Mouse (Mus musculus): ENCODE data around the gene Zscan21. TPM values are rescaled to one million over a fixed set of nuclear protein-coding genes. Genes with fewer than 3 reads are reported as not detected.

The Zscan21 gene
- polyA plus RNA-seq, 1 experiment from 2014 or later: 101 TPM

- no peak overlapping the region for H3K4me2 ChIP-seq
- H3K4me3 ChIP-seq (replicated peaks): no peak overlapping the region
- no peaks in the 10 kb centered on the region for H3K4me1 ChIP-seq
- no peak for ATAC-seq (ENCODE audit: low FRiP score)
- WGBS: 92% methylated on average over 4 of the region's 4 CpGs
- H3K36me3 ChIP-seq (replicated peaks): peaks cover 44% of the 10 kb centered on the region
- no peaks in the 10 kb centered on the region for H3K9me3 ChIP-seq
- H3K9ac ChIP-seq: no peak overlapping the region
- no peaks in the 10 kb centered on the region for H3K27me3 ChIP-seq
- H3K27ac ChIP-seq: no peak overlapping the region
Measured at GRCm38 (mm10) chr5:138137257-138137656, 20.6 kb downstream of the Zscan21 start.

- H3K4me2 ChIP-seq: no peak overlapping the region
- H3K36me3 ChIP-seq (replicated peaks): peaks cover 42% of the 10 kb centered on the region
- 66% methylated on average over 8 of the region's 8 CpGs for WGBS
- H3K27me3 ChIP-seq: no peaks in the 10 kb centered on the region
- no peak overlapping the region for H3K27ac ChIP-seq
- H3K4me1 ChIP-seq: no peaks in the 10 kb centered on the region
- no peaks in the 10 kb centered on the region for H3K9me3 ChIP-seq
- H3K9ac ChIP-seq: no peak overlapping the region
- ATAC-seq (ENCODE audit: low FRiP score): peak; percentile 55; the same call in 1 of the 2 replicates
- no peak overlapping the region for H3K4me3 ChIP-seq (replicated peaks)
Measured at GRCm38 (mm10) chr5:138137935-138138549, 21.3 kb downstream of the Zscan21 start.

DNA sequence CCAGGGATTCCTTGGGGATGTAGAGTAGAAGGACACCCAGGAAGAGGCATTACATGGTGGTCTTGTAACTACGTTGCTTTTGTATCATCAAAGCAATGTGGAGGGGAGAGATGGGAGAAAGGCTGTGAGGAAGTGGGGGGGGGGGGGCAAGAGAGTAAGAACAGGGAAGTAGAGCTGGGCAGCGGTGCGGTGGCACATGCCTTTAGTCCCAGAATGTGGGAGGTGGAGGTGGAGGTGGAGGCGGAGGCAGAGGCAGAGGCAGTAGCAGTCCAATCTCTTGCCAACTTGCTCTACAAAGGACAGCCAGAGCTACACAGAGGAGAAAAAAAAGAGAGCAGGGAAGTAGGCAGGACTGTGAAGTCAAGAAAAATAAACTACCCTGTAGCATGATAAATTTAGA, 21.9 kb downstream of the Zscan21 start:
- Histone ChIP-seq H3K4me1 (no peaks in the 10 kb centered on the region), H3K9ac (no peak overlapping the region), H3K27me3 (no peaks in the 10 kb centered on the region), H3K4me2 (no peak overlapping the region), H3K4me3 (replicated peaks) (no peak overlapping the region), H3K36me3 (replicated peaks) (peaks cover 42% of the 10 kb centered on the region), H3K27ac (no peak overlapping the region), H3K9me3 (no peaks in the 10 kb centered on the region)
- WGBS: 83% methylated on average over 2 of the region's 4 CpGs
- no peak for ATAC-seq (ENCODE audit: low FRiP score)

GRCm38 (mm10) chr5:138154390-138154789, 37.7 kb downstream of the Zscan21 start:
- ATAC-seq (ENCODE audit: low FRiP score): no peak
- Histone ChIP-seq H3K27me3 (no peaks in the 10 kb centered on the region), H3K9ac (peak overlapping the region; percentile 93), H3K4me3 (replicated peaks) (peak overlapping the region; percentile 82), H3K4me2 (peak overlapping the region; percentile 77), H3K4me1 (peaks cover 10% of the 10 kb centered on the region), H3K9me3 (no peaks in the 10 kb centered on the region), H3K36me3 (replicated peaks) (peaks cover 30% of the 10 kb centered on the region), H3K27ac (no peak overlapping the region)
- WGBS: 91% methylated on average over 3 of the region's 3 CpGs

- under 1% methylated on average over 31 of the region's 31 CpGs for WGBS
- peaks cover 26% of the 10 kb centered on the region for H3K36me3 ChIP-seq (replicated peaks)
Measured at GRCm38 (mm10) chr5:138155443-138155976, 38.8 kb downstream of the Zscan21 start, which contains the start of gene Zfp113. TSS of gene Zfp113 (minus strand) at chr5:138155744.

GRCm38 (mm10) chr5:138160224-138160762, 43.6 kb downstream of the Zscan21 start:
- WGBS: 69% methylated on average over 7 of the region's 7 CpGs
- Histone ChIP-seq H3K9ac (peak overlapping the region; percentile 73), H3K27me3 (no peaks in the 10 kb centered on the region), H3K27ac (peak overlapping the region; percentile 33; the same call in 1 of the 2 replicates), H3K4me2 (peak overlapping the region; percentile 60), H3K36me3 (replicated peaks) (peaks cover 32% of the 10 kb centered on the region), H3K4me3 (replicated peaks) (peak overlapping the region; percentile 57), H3K4me1 (peaks cover 19% of the 10 kb centered on the region), H3K9me3 (no peaks in the 10 kb centered on the region)
- ATAC-seq (ENCODE audit: low FRiP score): no peak

More at GRCm38 (mm10) chr5:138155443-138155976, 38.8 kb downstream of the Zscan21 start, which contains the start of gene Zfp113:
- Histone ChIP-seq H3K27ac (peak within 1 kb of the TSS; percentile 96), H3K4me3 (replicated peaks) (peak within 1 kb of the TSS; percentile 82), H3K27me3 (no peaks in the 10 kb centered on the region), H3K9me3 (no peaks in the 10 kb centered on the region), H3K9ac (peak within 1 kb of the TSS; percentile 93), H3K4me2 (peak within 1 kb of the TSS; percentile 77), H3K4me1 (peaks cover 14% of the 10 kb centered on the region)
- ATAC-seq (ENCODE audit: low FRiP score): peak; percentile 97

GRCm38 (mm10) chr5:138160842-138161665, 44.4 kb downstream of the Zscan21 start, which contains the start of gene Cops6:
TSS of gene Cops6 (plus strand) at chr5:138161071.
- Histone ChIP-seq H3K9ac (peak within 1 kb of the TSS; percentile 73), H3K9me3 (no peaks in the 10 kb centered on the region), H3K4me1 (peaks cover 19% of the 10 kb centered on the region), H3K27ac (peak within 1 kb of the TSS; percentile 33; the same call in 1 of the 2 replicates), H3K4me2 (peak within 1 kb of the TSS; percentile 60), H3K4me3 (replicated peaks) (peak within 1 kb of the TSS; percentile 57), H3K36me3 (replicated peaks) (peaks cover 40% of the 10 kb centered on the region), H3K27me3 (no peaks in the 10 kb centered on the region)
- ATAC-seq (ENCODE audit: low FRiP score): peak; percentile 95
- WGBS: under 1% methylated on average over 42 of the region's 42 CpGs

GRCm38 (mm10) chr5:138163046-138163445, 46.3 kb downstream of the Zscan21 start:
- Histone ChIP-seq H3K27me3 (no peaks in the 10 kb centered on the region), H3K4me3 (replicated peaks) (no peak overlapping the region), H3K9me3 (no peaks in the 10 kb centered on the region), H3K4me2 (no peak overlapping the region), H3K9ac (peak overlapping the region; percentile 0; the same call in 1 of the 2 replicates), H3K36me3 (replicated peaks) (peaks cover 60% of the 10 kb centered on the region), H3K4me1 (peaks cover 19% of the 10 kb centered on the region), H3K27ac (no peak overlapping the region)
- WGBS: 86% methylated on average over 6 of the region's 6 CpGs
- ATAC-seq (ENCODE audit: low FRiP score): no peak

- no peak overlapping the region for H3K27ac ChIP-seq
- no peak overlapping the region for H3K4me3 ChIP-seq (replicated peaks)
- peak overlapping the region; percentile 0; the same call in 1 of the 2 replicates for H3K9ac ChIP-seq
- no peaks in the 10 kb centered on the region for H3K27me3 ChIP-seq
- 66% methylated on average over 10 of the region's 10 CpGs for WGBS
- no peaks in the 10 kb centered on the region for H3K9me3 ChIP-seq
- peaks cover 65% of the 10 kb centered on the region for H3K36me3 ChIP-seq (replicated peaks)
- H3K4me1 ChIP-seq: peaks cover 19% of the 10 kb centered on the region
- ATAC-seq (ENCODE audit: low FRiP score): no peak
- H3K4me2 ChIP-seq: no peak overlapping the region
Measured at GRCm38 (mm10) chr5:138163610-138164009, 46.9 kb downstream of the Zscan21 start.

GRCm38 (mm10) chr5:138165594-138165993, 48.9 kb downstream of the Zscan21 start:
- no peak for ATAC-seq (ENCODE audit: low FRiP score)
- Histone ChIP-seq H3K27me3 (no peaks in the 10 kb centered on the region), H3K4me1 (peaks cover 28% of the 10 kb centered on the region), H3K36me3 (replicated peaks) (peaks cover 79% of the 10 kb centered on the region), H3K27ac (no peak overlapping the region; the same call in 1 of the 2 replicates), H3K9me3 (no peaks in the 10 kb centered on the region), H3K9ac (no peak overlapping the region), H3K4me3 (replicated peaks) (no peak overlapping the region), H3K4me2 (no peak overlapping the region)
- WGBS: 91% methylated on average over 8 of the region's 8 CpGs

DNA sequence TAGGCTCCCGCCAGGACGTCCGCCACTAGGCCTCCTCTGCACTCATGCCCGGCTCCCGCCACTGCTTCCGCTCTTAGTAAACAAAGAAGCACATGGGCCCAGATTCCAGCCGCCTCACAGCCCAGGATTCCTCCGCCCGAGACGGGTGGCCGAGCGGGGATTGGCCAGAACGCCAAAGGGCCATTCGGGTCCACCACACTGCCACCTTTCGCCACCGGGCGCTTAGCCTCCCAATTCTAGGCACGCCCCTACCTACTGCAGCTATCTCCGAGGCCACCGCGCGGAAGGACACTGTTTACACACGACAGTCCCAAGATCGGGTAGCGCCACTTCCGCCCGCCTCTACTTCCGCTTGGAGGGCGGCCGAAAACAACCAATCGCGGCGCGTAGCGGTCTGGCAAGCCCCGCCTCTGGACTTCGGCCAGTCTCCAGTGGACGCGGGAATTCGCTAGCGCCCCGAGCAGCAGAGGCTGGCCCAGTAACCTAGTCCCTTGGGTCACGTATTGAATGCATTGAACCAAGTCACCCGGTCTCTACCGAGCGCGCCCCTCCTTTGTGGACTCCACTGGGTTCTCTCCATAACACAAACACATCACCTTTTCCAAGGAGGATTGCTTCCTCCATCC, 54.3 kb downstream of the Zscan21 start:
- Histone ChIP-seq H3K4me3 (replicated peaks) (peak overlapping the region; percentile 78), H3K27me3 (no peaks in the 10 kb centered on the region), H3K27ac (peak overlapping the region; percentile 95), H3K9ac (peak overlapping the region; percentile 76), H3K36me3 (replicated peaks) (peaks cover 61% of the 10 kb centered on the region), H3K4me2 (peak overlapping the region; percentile 87), H3K9me3 (no peaks in the 10 kb centered on the region), H3K4me1 (peaks cover 32% of the 10 kb centered on the region)
- WGBS: under 1% methylated on average over 47 of the region's 47 CpGs
- ATAC-seq (ENCODE audit: low FRiP score): peak; percentile 88
